Mouse (Mus musculus): ENCODE measurements at regions not wholly inside any gene's neighbourhood (a gene's known extent, or its start where the extent isn't known, plus 50 kb on each side); places are given as distances from the start of the nearest gene placed in this dataset.
"Not testable (repeated sequence)": the region's sequence is repeated elsewhere in the genome, so short reads cannot be mapped to it uniquely, and the experiment has no call there.

DNA sequence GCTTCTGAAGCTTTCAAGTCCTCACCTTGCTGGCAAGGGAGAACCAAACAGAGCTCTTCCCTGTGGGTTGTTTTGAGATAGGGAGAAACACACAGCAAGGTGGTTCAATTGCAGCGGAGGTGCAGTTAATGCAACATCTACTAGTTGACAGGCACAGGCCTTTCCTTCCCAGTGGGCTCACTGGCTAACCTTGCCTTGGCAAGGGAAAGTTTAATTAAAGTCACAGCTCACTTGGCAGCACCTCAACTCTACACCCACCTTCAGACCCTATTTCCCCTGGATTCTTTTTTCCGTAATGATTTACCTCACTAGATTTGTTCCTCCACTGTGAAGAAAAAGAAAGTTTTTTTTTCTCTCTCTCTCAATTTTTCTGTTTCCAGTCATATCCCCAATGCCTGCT lies 314.5 kb downstream of the Tlr4 start:
- Histone ChIP-seq H3K27ac (ENCODE audit: low read length) (no peak overlapping the region), H3K4me1 (ENCODE audit: control insufficient read depth, insufficient read depth, low read length) (no peaks in the 10 kb centered on the region), H3K36me3 (ENCODE audit: control insufficient read depth, insufficient read depth, low read length) (no peaks in the 10 kb centered on the region), H3K4me2 (replicated peaks; ENCODE audit: low read depth, low read length) (no peak overlapping the region), H3K27me3 (ENCODE audit: control insufficient read depth, insufficient read depth, low read length) (no peaks in the 10 kb centered on the region), H3K4me3 (ENCODE audit: low read depth, low read length) (no peak overlapping the region), H3K9me3 (ENCODE audit: control insufficient read depth, low read depth, low read length) (no peaks in the 10 kb centered on the region), H3K9ac (replicated peaks; ENCODE audit: low read depth, low read length) (no peak overlapping the region)
- 91% methylated on average over 2 of the region's 2 CpGs for WGBS
- ATAC-seq (ENCODE audit: insufficient number of reproducible peaks, insufficient read depth, low FRiP score, low read depth) = no peak

DNA sequence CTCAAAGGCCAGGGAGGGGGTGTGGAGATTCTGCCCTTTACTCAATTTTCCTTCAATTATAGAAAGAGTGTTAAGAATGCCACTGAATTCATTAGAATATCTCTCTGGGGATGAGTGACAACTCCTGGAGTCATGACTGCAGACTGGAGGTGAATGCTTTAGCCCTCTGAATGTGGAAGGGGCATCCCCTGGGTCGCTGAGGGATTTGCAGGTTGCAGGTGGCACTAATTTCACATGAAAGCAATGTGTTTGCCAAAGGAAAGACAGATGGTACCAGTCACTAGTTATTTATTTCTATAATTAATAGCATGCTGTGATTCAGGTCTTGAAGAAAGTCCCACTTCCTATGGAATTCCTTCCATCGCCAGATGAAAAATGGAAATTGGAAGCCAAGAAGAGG lies 321.1 kb downstream of the Tlr4 start:
- H3K36me3 ChIP-seq (ENCODE audit: control insufficient read depth, insufficient read depth, low read length) = no peaks in the 10 kb centered on the region
- no peak for ATAC-seq (ENCODE audit: insufficient number of reproducible peaks, insufficient read depth, low FRiP score, low read depth)
- H3K4me2 ChIP-seq (replicated peaks; ENCODE audit: low read depth, low read length) = no peak overlapping the region
- 53% methylated on average over 2 of the region's 2 CpGs for WGBS
- no peak overlapping the region for H3K27ac ChIP-seq (ENCODE audit: low read length)
- no peak overlapping the region for H3K9ac ChIP-seq (replicated peaks; ENCODE audit: low read depth, low read length)
- H3K9me3 ChIP-seq (ENCODE audit: control insufficient read depth, low read depth, low read length) = no peaks in the 10 kb centered on the region
- no peaks in the 10 kb centered on the region for H3K27me3 ChIP-seq (ENCODE audit: control insufficient read depth, insufficient read depth, low read length)
- H3K4me1 ChIP-seq (ENCODE audit: control insufficient read depth, insufficient read depth, low read length) = no peaks in the 10 kb centered on the region
- no peak overlapping the region for H3K4me3 ChIP-seq (ENCODE audit: low read depth, low read length)

DNA sequence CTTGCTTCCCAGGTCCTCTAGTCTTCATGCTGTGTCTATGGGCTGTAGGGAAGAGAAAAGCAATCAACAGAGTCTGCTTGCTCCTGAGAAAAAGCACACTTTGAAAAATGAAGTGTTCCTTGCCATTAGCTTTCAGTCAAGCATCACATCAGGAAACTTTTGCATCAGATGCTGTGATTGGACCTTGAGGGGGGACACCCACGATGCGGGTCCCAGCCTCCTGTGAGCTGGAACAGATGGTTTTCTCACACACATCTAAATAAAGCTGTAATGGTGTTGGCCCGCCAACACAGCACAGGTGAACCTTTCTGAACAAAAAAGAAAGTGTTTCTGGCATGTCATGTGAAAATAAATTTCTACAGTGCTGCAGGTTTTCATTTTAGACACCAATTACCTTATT lies 335.3 kb downstream of the Tlr4 start:
- no peaks in the 10 kb centered on the region for H3K27me3 ChIP-seq (ENCODE audit: control insufficient read depth, insufficient read depth, low read length)
- no peak overlapping the region for H3K4me3 ChIP-seq (ENCODE audit: low read depth, low read length)
- no peaks in the 10 kb centered on the region for H3K4me1 ChIP-seq (ENCODE audit: control insufficient read depth, insufficient read depth, low read length)
- no peaks in the 10 kb centered on the region for H3K36me3 ChIP-seq (ENCODE audit: control insufficient read depth, insufficient read depth, low read length)
- 85% methylated on average over 3 of the region's 3 CpGs for WGBS
- no peak overlapping the region for H3K9ac ChIP-seq (replicated peaks; ENCODE audit: low read depth, low read length)
- no peak for ATAC-seq (ENCODE audit: insufficient number of reproducible peaks, insufficient read depth, low FRiP score, low read depth)
- H3K4me2 ChIP-seq (replicated peaks; ENCODE audit: low read depth, low read length) = no peak overlapping the region
- H3K27ac ChIP-seq (ENCODE audit: low read length) = no peak overlapping the region
- no peaks in the 10 kb centered on the region for H3K9me3 ChIP-seq (ENCODE audit: control insufficient read depth, low read depth, low read length)

DNA sequence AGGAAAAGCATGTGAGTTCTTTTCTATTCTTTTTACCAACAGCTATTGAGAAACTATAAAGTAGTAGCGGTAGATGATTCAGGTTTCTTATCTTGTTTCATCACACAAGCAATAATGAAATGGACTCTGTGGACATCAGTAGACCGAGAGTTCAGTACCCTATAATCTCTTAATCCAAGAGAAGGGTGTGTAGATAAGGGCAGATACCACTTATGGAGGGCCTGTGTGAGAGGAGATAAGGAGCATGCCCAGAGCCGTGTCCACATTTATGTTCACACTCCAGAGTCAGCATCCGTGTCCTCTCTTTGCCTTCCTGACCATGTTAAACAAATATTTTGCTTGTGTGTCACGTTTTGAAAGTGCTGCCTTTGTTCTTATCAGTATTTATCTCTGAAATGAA lies 340.3 kb downstream of the Tlr4 start:
- ATAC-seq (ENCODE audit: insufficient number of reproducible peaks, insufficient read depth, low FRiP score, low read depth) = peak; percentile 79
- Histone ChIP-seq H3K36me3 (ENCODE audit: control insufficient read depth, insufficient read depth, low read length) (no peaks in the 10 kb centered on the region), H3K27ac (ENCODE audit: low read length) (no peak overlapping the region), H3K4me3 (ENCODE audit: low read depth, low read length) (no peak overlapping the region), H3K9me3 (ENCODE audit: control insufficient read depth, low read depth, low read length) (no peaks in the 10 kb centered on the region), H3K27me3 (ENCODE audit: control insufficient read depth, insufficient read depth, low read length) (no peaks in the 10 kb centered on the region), H3K9ac (replicated peaks; ENCODE audit: low read depth, low read length) (no peak overlapping the region), H3K4me1 (ENCODE audit: control insufficient read depth, insufficient read depth, low read length) (no peaks in the 10 kb centered on the region), H3K4me2 (replicated peaks; ENCODE audit: low read depth, low read length) (no peak overlapping the region)
- WGBS = 39% methylated on average over 5 of the region's 5 CpGs

DNA sequence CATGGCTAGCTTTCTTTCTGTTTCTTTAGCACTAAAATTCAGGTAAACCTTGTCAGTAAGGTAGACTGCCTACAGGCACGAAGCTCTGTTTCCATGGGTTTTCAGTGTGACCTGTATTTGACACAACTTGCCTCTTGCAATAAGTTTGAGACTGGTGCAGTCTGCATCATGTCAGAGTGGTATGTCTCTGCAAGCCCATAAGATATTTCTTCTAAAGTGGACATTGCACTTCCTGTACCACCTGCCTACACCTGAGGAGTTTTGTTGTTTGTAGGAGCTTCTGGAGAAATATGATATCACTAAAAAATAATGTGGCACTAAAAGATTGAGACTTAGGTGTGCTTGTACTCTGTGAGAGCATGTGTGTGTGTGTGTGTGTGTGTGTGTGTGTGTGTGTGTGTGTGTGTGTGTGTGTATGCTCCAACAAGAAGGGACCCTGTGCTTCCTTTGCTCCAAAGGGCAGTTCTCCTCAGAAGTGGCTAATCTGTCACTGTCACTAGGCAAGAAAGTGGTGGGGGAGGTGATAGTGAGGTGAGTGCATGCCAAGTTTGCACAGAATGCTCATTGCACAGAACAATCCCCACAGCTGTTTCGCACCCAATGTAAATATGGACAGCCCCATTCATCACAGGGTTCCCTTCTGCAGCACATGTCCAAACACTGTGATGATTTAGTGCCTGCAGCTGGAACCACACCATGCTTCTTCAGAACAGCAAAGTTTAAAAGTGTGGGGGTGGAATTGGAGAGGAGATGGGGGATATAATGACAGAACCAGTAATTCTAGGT lies 360.5 kb downstream of the Tlr4 start:
- Histone ChIP-seq H3K36me3 (ENCODE audit: control insufficient read depth, insufficient read depth, low read length) (no peaks in the 10 kb centered on the region), H3K27ac (ENCODE audit: low read length) (no peak overlapping the region; the same call in 1 of the 2 replicates), H3K9ac (replicated peaks; ENCODE audit: low read depth, low read length) (no peak overlapping the region), H3K4me1 (ENCODE audit: control insufficient read depth, insufficient read depth, low read length) (0 out of 2 replicates have a peak, but pooled peaks cover 13% of the 10 kb centered on the region), H3K27me3 (ENCODE audit: control insufficient read depth, insufficient read depth, low read length) (no peaks in the 10 kb centered on the region), H3K9me3 (ENCODE audit: control insufficient read depth, low read depth, low read length) (no peaks in the 10 kb centered on the region), H3K4me2 (replicated peaks; ENCODE audit: low read depth, low read length) (no peak overlapping the region), H3K4me3 (ENCODE audit: low read depth, low read length) (no peak overlapping the region)
- 14% methylated on average over 2 of the region's 2 CpGs for WGBS
- peak; percentile 94 for ATAC-seq (ENCODE audit: insufficient number of reproducible peaks, insufficient read depth, low FRiP score, low read depth)

DNA sequence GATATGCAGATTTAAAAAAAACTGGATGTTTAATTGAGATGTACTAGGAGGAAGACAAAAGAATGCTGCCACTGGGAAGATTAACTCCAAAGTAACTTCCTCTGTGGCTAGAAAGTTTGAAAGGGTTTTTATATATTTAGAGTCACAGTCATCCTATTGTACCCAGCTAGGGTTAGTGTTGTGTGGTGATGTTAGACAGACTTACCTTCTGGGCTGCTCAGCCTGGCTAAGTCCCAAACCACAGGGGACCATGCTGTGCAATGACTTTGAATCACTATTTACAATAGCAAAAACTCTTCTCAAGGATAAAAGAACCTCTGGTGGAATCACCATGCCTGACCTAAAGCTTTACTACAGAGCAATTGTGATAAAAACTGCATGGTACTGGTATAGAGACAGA lies 363.2 kb downstream of the Tlr4 start:
- Histone ChIP-seq H3K4me1 (ENCODE audit: control insufficient read depth, insufficient read depth, low read length) (0 out of 2 replicates have a peak, but pooled peaks cover 13% of the 10 kb centered on the region), H3K4me3 (ENCODE audit: low read depth, low read length) (no peak overlapping the region), H3K9ac (replicated peaks; ENCODE audit: low read depth, low read length) (no peak overlapping the region), H3K27me3 (ENCODE audit: control insufficient read depth, insufficient read depth, low read length) (no peaks in the 10 kb centered on the region), H3K36me3 (ENCODE audit: control insufficient read depth, insufficient read depth, low read length) (no peaks in the 10 kb centered on the region), H3K27ac (ENCODE audit: low read length) (no peak overlapping the region), H3K9me3 (ENCODE audit: control insufficient read depth, low read depth, low read length) (no peaks in the 10 kb centered on the region), H3K4me2 (replicated peaks; ENCODE audit: low read depth, low read length) (no peak overlapping the region)
- no peak for ATAC-seq (ENCODE audit: insufficient number of reproducible peaks, insufficient read depth, low FRiP score, low read depth)

DNA sequence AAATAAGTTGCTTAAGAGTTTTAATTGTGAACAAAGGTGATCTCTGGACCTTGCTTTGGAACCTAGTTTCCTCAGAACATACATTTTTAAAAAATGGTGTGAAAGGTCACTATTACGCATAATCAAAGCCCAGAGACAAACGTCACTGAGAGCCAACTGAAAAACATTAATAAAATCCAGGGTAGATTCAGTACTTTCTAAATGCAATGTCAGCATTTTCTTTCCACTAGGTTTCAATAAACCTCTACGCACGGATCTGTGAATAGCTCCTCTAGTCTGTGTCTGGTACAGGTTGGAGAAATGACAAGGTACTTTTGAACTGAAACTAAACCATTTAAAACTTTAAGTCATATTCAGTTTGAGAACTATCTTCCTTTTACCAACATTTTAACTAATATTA lies 367.0 kb downstream of the Tlr4 start:
- H3K36me3 ChIP-seq (ENCODE audit: control insufficient read depth, insufficient read depth, low read length) = no peaks in the 10 kb centered on the region
- no peak for ATAC-seq (ENCODE audit: insufficient number of reproducible peaks, insufficient read depth, low FRiP score, low read depth)
- H3K27ac ChIP-seq (ENCODE audit: low read length) = no peak overlapping the region; the same call in 1 of the 2 replicates
- H3K27me3 ChIP-seq (ENCODE audit: control insufficient read depth, insufficient read depth, low read length) = no peaks in the 10 kb centered on the region
- H3K4me1 ChIP-seq (ENCODE audit: control insufficient read depth, insufficient read depth, low read length) = no peaks in the 10 kb centered on the region
- H3K4me3 ChIP-seq (ENCODE audit: low read depth, low read length) = no peak overlapping the region
- no peaks in the 10 kb centered on the region for H3K9me3 ChIP-seq (ENCODE audit: control insufficient read depth, low read depth, low read length)
- WGBS = 59% methylated on average over 4 of the region's 4 CpGs
- no peak overlapping the region for H3K9ac ChIP-seq (replicated peaks; ENCODE audit: low read depth, low read length)
- no peak overlapping the region for H3K4me2 ChIP-seq (replicated peaks; ENCODE audit: low read depth, low read length)

DNA sequence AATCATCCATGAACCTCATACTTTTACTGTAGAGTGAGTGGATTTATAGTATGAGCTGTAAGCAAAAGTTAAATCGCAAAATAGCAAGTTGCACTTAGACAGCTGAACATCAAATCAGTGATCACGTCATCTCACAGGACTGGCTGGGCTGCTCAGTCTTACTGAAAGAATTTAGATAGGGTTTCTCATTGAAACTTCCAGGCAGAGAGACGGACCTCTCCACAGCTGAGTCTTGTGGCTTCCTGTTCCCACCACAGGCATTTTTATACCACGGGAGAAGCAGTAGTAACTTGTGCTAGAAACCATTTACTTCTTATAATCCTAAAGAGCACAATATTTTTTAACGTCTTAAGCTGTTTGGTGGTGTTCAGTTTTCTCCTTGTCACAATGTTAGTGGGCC lies 369.5 kb downstream of the Tlr4 start:
- Histone ChIP-seq H3K36me3 (ENCODE audit: control insufficient read depth, insufficient read depth, low read length) (no peaks in the 10 kb centered on the region), H3K4me1 (ENCODE audit: control insufficient read depth, insufficient read depth, low read length) (no peaks in the 10 kb centered on the region), H3K9ac (replicated peaks; ENCODE audit: low read depth, low read length) (no peak overlapping the region), H3K4me2 (replicated peaks; ENCODE audit: low read depth, low read length) (no peak overlapping the region), H3K27me3 (ENCODE audit: control insufficient read depth, insufficient read depth, low read length) (no peaks in the 10 kb centered on the region), H3K9me3 (ENCODE audit: control insufficient read depth, low read depth, low read length) (no peaks in the 10 kb centered on the region), H3K27ac (ENCODE audit: low read length) (no peak overlapping the region), H3K4me3 (ENCODE audit: low read depth, low read length) (no peak overlapping the region)
- no peak for ATAC-seq (ENCODE audit: insufficient number of reproducible peaks, insufficient read depth, low FRiP score, low read depth)
- WGBS = 69% methylated on average over 5 of the region's 5 CpGs

DNA sequence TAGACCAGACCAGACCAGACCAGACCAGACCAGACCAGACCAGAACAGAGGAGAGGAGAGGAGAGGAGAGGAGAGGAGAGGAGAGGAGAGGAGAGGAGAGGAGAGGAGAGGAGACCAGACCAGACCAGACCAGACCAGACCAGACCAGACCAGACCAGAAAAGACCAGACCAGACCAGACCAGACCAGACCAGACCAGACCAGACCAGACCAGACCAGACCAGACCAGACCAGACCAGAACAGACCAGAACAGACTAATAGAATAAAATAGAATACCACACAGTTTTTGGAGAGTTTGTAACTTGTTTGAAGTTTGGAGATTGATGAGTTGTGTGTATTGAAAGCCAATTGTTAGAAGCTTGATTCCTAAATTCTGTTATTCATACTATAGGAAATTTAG lies 381.0 kb downstream of the Tlr4 start:
- not testable (repeated sequence) for H3K27me3 ChIP-seq (ENCODE audit: control insufficient read depth, insufficient read depth, low read length); H3K36me3 ChIP-seq (ENCODE audit: control insufficient read depth, insufficient read depth, low read length); H3K4me2 ChIP-seq (replicated peaks; ENCODE audit: low read depth, low read length); ATAC-seq (ENCODE audit: insufficient number of reproducible peaks, insufficient read depth, low FRiP score, low read depth); H3K27ac ChIP-seq (ENCODE audit: low read length); H3K9me3 ChIP-seq (ENCODE audit: control insufficient read depth, low read depth, low read length); H3K4me3 ChIP-seq (ENCODE audit: low read depth, low read length); H3K9ac ChIP-seq (replicated peaks; ENCODE audit: low read depth, low read length); H3K4me1 ChIP-seq (ENCODE audit: control insufficient read depth, insufficient read depth, low read length)

Measured in stomach, embryonic 14.5 days (tissue).